Mouse (Mus musculus) erythroblast, embryonic 14.5 days (primary cell): ENCODE measurements at regions not wholly inside any gene's neighbourhood (a gene's known extent, or its start where the extent isn't known, plus 50 kb on each side); places are given as distances from the start of the nearest gene placed in this dataset.

Experiments
- H3K27me3 ChIP-seq: 2 replicates; pipeline ENCODE4 v1.6.1; 2012; ENCODE audit warnings: inconsistent platforms; ENCODE audit not compliant: control insufficient read depth
- H3K36me3 ChIP-seq: 2 replicates; pipeline ENCODE4 v1.6.1; 2012; ENCODE audit warnings: mild to moderate bottlenecking, inconsistent platforms; ENCODE audit not compliant: control insufficient read depth
- H3K4me1 ChIP-seq: 2 replicates; pipeline ENCODE4 v1.6.1; 2012; ENCODE audit warnings: inconsistent platforms; ENCODE audit not compliant: control insufficient read depth
- H3K4me3 ChIP-seq: replicated peaks from 2 replicates; pipeline ENCODE3; 2012; ENCODE audit warnings: moderate library complexity, mild to moderate bottlenecking, inconsistent platforms
- H3K9me3 ChIP-seq: 2 replicates; pipeline ENCODE4 v1.6.1; 2012; ENCODE audit warnings: low read length, inconsistent platforms, mixed read lengths; ENCODE audit not compliant: control insufficient read depth
- GATA1 ChIP-seq: IDR thresholded peaks from 2 replicates; pipeline ENCODE4 v1.6.1; 2012; ENCODE audit warnings: low read length, inconsistent platforms, mixed read lengths
- TAL1 ChIP-seq: IDR thresholded peaks from 3 replicates; pipeline ENCODE4 v1.6.1; 2012; ENCODE audit warnings: low read length, inconsistent platforms, mixed read lengths

GRCm38 (mm10) chr11:20470396-20470795 lies 72.7 kb upstream of the Sertad2 start:
- H3K9me3 ChIP-seq: no peaks in the 10 kb centered on the region
- H3K4me1 ChIP-seq: peaks cover 2% of the 10 kb centered on the region; the same call in 1 of the 2 replicates
- TF ChIP-seq GATA1 (no peak), TAL1 (no peak)
- H3K27me3 ChIP-seq: no peaks in the 10 kb centered on the region; the same call in 1 of the 2 replicates
- H3K36me3 ChIP-seq: no peaks in the 10 kb centered on the region
- no peak overlapping the region for H3K4me3 ChIP-seq

DNA sequence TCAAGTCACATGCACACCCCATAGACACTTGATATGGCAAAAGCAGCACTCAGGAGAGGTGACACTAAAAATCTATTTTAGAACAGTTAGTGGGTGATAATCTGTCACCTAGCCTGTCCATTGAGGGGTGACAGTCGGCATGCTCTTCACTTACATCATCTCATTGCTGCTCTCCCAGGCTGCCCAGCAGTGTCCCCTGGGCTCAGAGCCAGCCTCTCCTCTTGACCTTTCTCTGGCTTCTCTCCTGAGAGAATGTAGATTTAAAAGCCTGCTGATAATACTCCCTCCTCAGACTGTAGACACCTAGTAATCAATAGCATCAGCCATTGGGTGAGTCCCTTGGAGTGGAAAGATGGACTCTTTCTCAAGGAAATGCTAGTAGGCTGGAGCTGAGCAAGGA lies 70.7 kb upstream of the Sertad2 start:
- Histone ChIP-seq H3K36me3 (no peaks in the 10 kb centered on the region), H3K4me1 (peaks cover 15% of the 10 kb centered on the region), H3K27me3 (no peaks in the 10 kb centered on the region), H3K4me3 (no peak overlapping the region), H3K9me3 (no peaks in the 10 kb centered on the region)
- TF ChIP-seq GATA1 (no peak), TAL1 (no peak)

DNA sequence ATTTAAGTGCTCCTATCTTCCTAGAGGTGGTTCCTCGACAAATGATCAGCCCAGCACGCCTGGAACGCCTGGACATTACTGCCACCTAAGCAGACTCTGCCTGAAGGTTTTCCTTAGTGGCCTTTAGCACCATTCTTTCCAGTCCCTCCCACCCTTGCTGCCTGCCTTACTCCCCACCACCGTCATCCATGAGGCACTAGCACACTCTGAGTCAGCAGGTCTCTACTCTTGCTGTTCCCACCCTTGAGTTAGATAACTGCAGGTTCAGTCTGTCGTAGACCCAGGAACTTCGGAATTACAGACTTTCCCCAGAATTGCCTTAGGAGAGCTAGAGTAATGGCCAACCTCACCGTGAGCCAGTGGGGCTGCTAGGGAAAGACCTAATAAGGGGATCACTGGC lies 67.4 kb upstream of the Sertad2 start:
- Histone ChIP-seq H3K4me3 (no peak overlapping the region), H3K27me3 (no peaks in the 10 kb centered on the region), H3K4me1 (peaks cover 19% of the 10 kb centered on the region), H3K36me3 (no peaks in the 10 kb centered on the region), H3K9me3 (no peaks in the 10 kb centered on the region)
- TF ChIP-seq GATA1: no peak
- TF ChIP-seq TAL1: no peak

DNA sequence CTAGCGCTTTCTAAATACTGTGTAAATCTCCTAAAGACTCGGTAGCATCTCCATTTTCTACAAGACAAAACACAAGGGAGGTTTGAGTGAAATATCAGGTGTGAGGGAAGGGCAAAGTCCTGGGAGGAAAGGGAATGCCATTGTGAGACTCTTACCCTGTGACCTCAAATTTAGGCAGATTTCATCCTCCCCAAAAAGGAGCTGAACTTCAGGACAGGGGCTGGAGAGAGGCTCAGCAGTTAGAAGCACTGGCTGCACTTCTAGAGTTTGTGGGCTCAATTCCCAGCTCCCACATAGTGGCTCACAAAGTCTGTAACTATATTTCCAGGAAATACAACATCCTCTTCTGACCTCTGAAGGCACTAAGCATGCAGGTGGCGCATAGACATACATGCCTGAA lies 66.6 kb upstream of the Sertad2 start:
- TF ChIP-seq TAL1 (no peak), GATA1 (no peak)
- Histone ChIP-seq H3K9me3 (no peaks in the 10 kb centered on the region), H3K27me3 (no peaks in the 10 kb centered on the region), H3K4me1 (peaks cover 19% of the 10 kb centered on the region), H3K4me3 (no peak overlapping the region), H3K36me3 (no peaks in the 10 kb centered on the region)

DNA sequence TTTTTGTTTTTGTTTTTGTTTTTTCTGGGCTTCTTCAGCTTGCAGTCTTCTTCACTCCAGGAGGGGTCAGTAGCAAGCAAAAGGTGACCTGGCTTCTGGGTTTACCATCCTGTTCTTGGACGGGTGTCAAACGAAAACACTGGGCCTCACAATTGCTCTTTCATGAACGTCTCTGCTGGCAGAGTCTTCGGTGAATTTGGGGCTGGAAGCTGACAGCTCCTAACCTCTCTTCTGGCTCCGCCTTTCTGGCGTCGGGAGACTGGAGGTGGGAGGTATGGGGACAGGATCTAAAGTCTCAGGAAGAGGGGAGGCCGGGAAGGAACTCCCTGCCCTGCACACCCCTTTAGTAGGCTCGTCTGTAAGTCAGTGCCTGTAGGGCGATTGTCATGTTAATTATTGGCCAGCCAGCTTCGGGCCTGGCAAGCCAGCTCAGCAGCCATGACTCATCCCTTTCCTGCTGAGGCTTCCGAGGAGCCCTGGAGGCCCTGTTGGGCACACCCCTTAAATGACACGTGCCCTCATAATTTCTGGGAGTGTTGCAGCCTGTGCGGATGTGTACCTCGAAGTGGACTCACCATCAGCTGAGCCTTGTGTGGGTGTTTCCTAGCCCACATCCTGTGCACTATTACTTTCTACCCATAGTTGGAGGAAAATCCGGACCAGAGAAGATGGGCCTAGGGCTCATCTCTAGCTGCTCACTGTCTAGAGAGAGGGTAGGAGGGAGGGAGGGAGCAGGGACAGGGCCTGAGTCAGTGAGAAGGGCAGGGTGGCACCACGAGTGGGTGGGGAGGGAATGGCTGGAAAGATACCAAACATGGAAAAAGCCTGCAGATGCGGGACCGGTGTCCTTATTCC lies 65.6 kb upstream of the Sertad2 start:
- no peaks in the 10 kb centered on the region for H3K27me3 ChIP-seq
- TF ChIP-seq TAL1: no peak
- TF ChIP-seq GATA1: no peak
- H3K36me3 ChIP-seq: no peaks in the 10 kb centered on the region
- peak overlapping the region; percentile 19 for H3K4me3 ChIP-seq
- no peaks in the 10 kb centered on the region for H3K9me3 ChIP-seq
- peaks cover 19% of the 10 kb centered on the region for H3K4me1 ChIP-seq

DNA sequence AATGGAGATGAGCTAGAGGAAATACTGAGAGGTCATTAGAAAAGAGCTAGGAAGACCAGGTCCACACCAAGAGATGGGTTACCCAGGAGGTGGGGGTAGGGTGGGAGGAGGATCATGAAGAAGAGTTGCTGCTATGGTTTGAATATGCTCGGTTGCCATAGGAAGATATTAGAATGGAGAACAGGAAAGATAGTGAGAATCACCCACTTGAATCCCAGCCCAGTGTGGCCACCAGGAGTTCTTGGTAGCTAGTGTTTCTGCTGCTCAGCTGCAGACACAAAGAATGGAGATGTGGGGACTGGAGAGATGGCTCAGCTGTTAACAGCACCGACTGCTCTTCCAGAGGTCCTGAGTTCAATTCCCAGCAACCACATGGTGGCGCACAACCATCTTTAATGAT lies 62.4 kb upstream of the Sertad2 start:
- peaks cover 17% of the 10 kb centered on the region for H3K4me1 ChIP-seq
- H3K27me3 ChIP-seq: no peaks in the 10 kb centered on the region
- H3K9me3 ChIP-seq: no peaks in the 10 kb centered on the region
- TF ChIP-seq GATA1: no peak
- TF ChIP-seq TAL1: no peak
- no peaks in the 10 kb centered on the region for H3K36me3 ChIP-seq
- no peak overlapping the region for H3K4me3 ChIP-seq

GRCm38 (mm10) chr11:20485371-20485770 lies 57.7 kb upstream of the Sertad2 start:
- Histone ChIP-seq H3K36me3 (no peaks in the 10 kb centered on the region), H3K4me1 (no peaks in the 10 kb centered on the region), H3K4me3 (no peak overlapping the region), H3K9me3 (no peaks in the 10 kb centered on the region), H3K27me3 (no peaks in the 10 kb centered on the region)
- TF ChIP-seq TAL1: no peak
- TF ChIP-seq GATA1: no peak
